Mouse (Mus musculus): Measurements from ENCODE around the gene Acot8. TPM values are rescaled to one million over a fixed set of nuclear protein-coding genes. Genes with fewer than 3 reads are reported as not detected.
"Not testable (repeated sequence)": the region's sequence is repeated elsewhere in the genome, so short reads cannot be mapped to it uniquely, and the experiment has no call there.

Acot8 gene
- total RNA-seq, 2 experiments from 2014 or later, result 10.1 to 26.4 TPM

- peak; percentile 89 for ATAC-seq (replicated peaks; ENCODE audit: low FRiP score, low TSS enrichment, poor library complexity, severe bottlenecking)
These were observed 11.1 kb upstream of the Acot8 start for GRCm38 (mm10) chr2:164815821-164816220.

- ATAC-seq (replicated peaks; ENCODE audit: low FRiP score, low TSS enrichment, poor library complexity, severe bottlenecking), result peak; percentile 18; the same call in 1 of the 2 replicates
These were observed 10.7 kb upstream of the Acot8 start for GRCm38 (mm10) chr2:164815348-164815747.

- no peak for ATAC-seq (replicated peaks; ENCODE audit: low FRiP score, low TSS enrichment, poor library complexity, severe bottlenecking)
These were observed 8.9 kb upstream of the Acot8 start for GRCm38 (mm10) chr2:164813557-164813956.

GRCm38 (mm10) chr2:164806614-164807013 lies 1.9 kb upstream of the Acot8 start:
- ATAC-seq (replicated peaks; ENCODE audit: low FRiP score, low TSS enrichment, poor library complexity, severe bottlenecking), result no peak

- peak; percentile 59 for ATAC-seq (replicated peaks; ENCODE audit: low FRiP score, low TSS enrichment, poor library complexity, severe bottlenecking)
These were observed 643 bp upstream of the Acot8 start for GRCm38 (mm10) chr2:164805332-164805718.

GRCm38 (mm10) chr2:164803921-164804313 lies 765 bp downstream of the Acot8 start:
- ATAC-seq (replicated peaks; ENCODE audit: low FRiP score, low TSS enrichment, poor library complexity, severe bottlenecking), result 0 out of 2 replicates have a peak, but pooled peaks have one; percentile 10

GRCm38 (mm10) chr2:164803201-164803920 lies 1.3 kb downstream of the Acot8 start:
- ATAC-seq (replicated peaks; ENCODE audit: low FRiP score, low TSS enrichment, poor library complexity, severe bottlenecking), result no peak

- no peak for ATAC-seq (replicated peaks; ENCODE audit: low FRiP score, low TSS enrichment, poor library complexity, severe bottlenecking)
These were observed 4.3 kb downstream of the Acot8 start for GRCm38 (mm10) chr2:164800252-164801004.

GRCm38 (mm10) chr2:164798554-164798953 lies 6.1 kb downstream of the Acot8 start:
- ATAC-seq (replicated peaks; ENCODE audit: low FRiP score, low TSS enrichment, poor library complexity, severe bottlenecking), result not testable (repeated sequence)

GRCm38 (mm10) chr2:164795868-164796267 lies 8.8 kb downstream of the Acot8 start:
- ATAC-seq (replicated peaks; ENCODE audit: low FRiP score, low TSS enrichment, poor library complexity, severe bottlenecking), result no peak

GRCm38 (mm10) chr2:164794293-164794692 lies 10.4 kb downstream of the Acot8 start:
- ATAC-seq (replicated peaks; ENCODE audit: low FRiP score, low TSS enrichment, poor library complexity, severe bottlenecking), result peak; percentile 68

- ATAC-seq (replicated peaks; ENCODE audit: low FRiP score, low TSS enrichment, poor library complexity, severe bottlenecking), result peak; percentile 49
These were observed 10.9 kb downstream of the Acot8 start for GRCm38 (mm10) chr2:164793772-164794171.

GRCm38 (mm10) chr2:164793236-164793635 lies 11.4 kb downstream of the Acot8 start:
- ATAC-seq (replicated peaks; ENCODE audit: low FRiP score, low TSS enrichment, poor library complexity, severe bottlenecking), result peak; percentile 58

- no peak for ATAC-seq (replicated peaks; ENCODE audit: low FRiP score, low TSS enrichment, poor library complexity, severe bottlenecking)
These were observed 12.1 kb downstream of the Acot8 start for GRCm38 (mm10) chr2:164792400-164793190.

GRCm38 (mm10) chr2:164791841-164792261 lies 12.8 kb downstream of the Acot8 start:
- no peak for ATAC-seq (replicated peaks; ENCODE audit: low FRiP score, low TSS enrichment, poor library complexity, severe bottlenecking)

GRCm38 (mm10) chr2:164790451-164790850 lies 14.2 kb downstream of the Acot8 start:
- ATAC-seq (replicated peaks; ENCODE audit: low FRiP score, low TSS enrichment, poor library complexity, severe bottlenecking), result no peak

GRCm38 (mm10) chr2:164788411-164788810 lies 16.3 kb downstream of the Acot8 start:
- ATAC-seq (replicated peaks; ENCODE audit: low FRiP score, low TSS enrichment, poor library complexity, severe bottlenecking), result no peak

- no peak for ATAC-seq (replicated peaks; ENCODE audit: low FRiP score, low TSS enrichment, poor library complexity, severe bottlenecking)
These were observed 16.9 kb downstream of the Acot8 start for GRCm38 (mm10) chr2:164787779-164788178.

GRCm38 (mm10) chr2:164787032-164787431 lies 17.6 kb downstream of the Acot8 start:
- no peak for ATAC-seq (replicated peaks; ENCODE audit: low FRiP score, low TSS enrichment, poor library complexity, severe bottlenecking)

GRCm38 (mm10) chr2:164786388-164786885 lies 18.2 kb downstream of the Acot8 start:
- no peak for ATAC-seq (replicated peaks; ENCODE audit: low FRiP score, low TSS enrichment, poor library complexity, severe bottlenecking)
